Mouse (Mus musculus): ENCODE measurements around the gene Utf1. TPM values are rescaled to one million over a fixed set of nuclear protein-coding genes. Genes with fewer than 3 reads are reported as not detected.
A peak's percentile ranks its signal among the peaks of the same experiment; 100 is the strongest.

The Utf1 gene
- polyA plus RNA-seq (2015; fragmentation: Nextera tagmentation; extraction: Ambion mirVana), result not detected in 2 replicates

- ATAC-seq, result peak; percentile 19; the same call in 1 of the 2 replicates
- no peak for TF ChIP-seq CTCF (IDR thresholded peaks at IDR 0.05; ENCODE audit: low read depth)
- WGBS, result under 1% methylated on average over 59 of the region's 59 CpGs
- H3K4me3 ChIP-seq (ENCODE audit: low read depth, low read length), result peak within 1 kb of the TSS; percentile 38
- no peak within 1 kb of the TSS for H3K9ac ChIP-seq (ENCODE audit: low read depth, low read length)
- no peaks in the 10 kb centered on the region for H3K9me3 ChIP-seq (ENCODE audit: control insufficient read depth)
- no peak within 1 kb of the TSS for H3K27ac ChIP-seq (ENCODE audit: low read depth, low read length)
- H3K36me3 ChIP-seq (ENCODE audit: control insufficient read depth, insufficient read depth), result no peaks in the 10 kb centered on the region
- H3K27me3 ChIP-seq (replicated peaks; ENCODE audit: control insufficient read depth, insufficient read depth, low read length), result peaks cover 55% of the 10 kb centered on the region
- peak within 1 kb of the TSS; percentile 64 for H3K4me2 ChIP-seq (replicated peaks; ENCODE audit: low read depth)
- no peaks in the 10 kb centered on the region for H3K4me1 ChIP-seq (replicated peaks; ENCODE audit: control insufficient read depth, insufficient read depth, low read length)
These were observed at the start of gene Utf1 for GRCm38 (mm10) chr7:139943674-139944281. TSS of gene Utf1 (plus strand) at chr7:139943789.

GRCm38 (mm10) chr7:139894655-139895557 lies 48.7 kb upstream of the Utf1 start, which contains the start of gene Kndc1:
TSS of gene Kndc1 (plus strand) at chr7:139894696.
- WGBS, result under 1% methylated on average over 48 of the region's 50 CpGs
- Histone ChIP-seq H3K4me3 (ENCODE audit: low read depth, low read length) (peak within 1 kb of the TSS; percentile 20), H3K27me3 (replicated peaks; ENCODE audit: control insufficient read depth, insufficient read depth, low read length) (peaks cover 31% of the 10 kb centered on the region), H3K4me2 (replicated peaks; ENCODE audit: low read depth) (peak within 1 kb of the TSS; percentile 54), H3K9ac (ENCODE audit: low read depth, low read length) (no peak within 1 kb of the TSS), H3K4me1 (replicated peaks; ENCODE audit: control insufficient read depth, insufficient read depth, low read length) (no peaks in the 10 kb centered on the region), H3K9me3 (ENCODE audit: control insufficient read depth) (no peaks in the 10 kb centered on the region), H3K36me3 (ENCODE audit: control insufficient read depth, insufficient read depth) (no peaks in the 10 kb centered on the region), H3K27ac (ENCODE audit: low read depth, low read length) (no peak within 1 kb of the TSS)
- no peak for TF ChIP-seq CTCF (IDR thresholded peaks at IDR 0.05; ENCODE audit: low read depth)
- ATAC-seq, result no peak

GRCm38 (mm10) chr7:139896271-139896670 lies 47.3 kb upstream of the Utf1 start:
- no peak for TF ChIP-seq CTCF (IDR thresholded peaks at IDR 0.05; ENCODE audit: low read depth)
- no peaks in the 10 kb centered on the region for H3K9me3 ChIP-seq (ENCODE audit: control insufficient read depth)
- WGBS, result 77% methylated on average over 7 of the region's 7 CpGs

GRCm38 (mm10) chr7:139896796-139897195 lies 46.8 kb upstream of the Utf1 start:
- Histone ChIP-seq H3K9ac (ENCODE audit: low read depth, low read length) (no peak overlapping the region), H3K9me3 (ENCODE audit: control insufficient read depth) (no peaks in the 10 kb centered on the region), H3K4me1 (replicated peaks; ENCODE audit: control insufficient read depth, insufficient read depth, low read length) (no peaks in the 10 kb centered on the region), H3K4me3 (ENCODE audit: low read depth, low read length) (no peak overlapping the region), H3K4me2 (replicated peaks; ENCODE audit: low read depth) (no peak overlapping the region), H3K27me3 (replicated peaks; ENCODE audit: control insufficient read depth, insufficient read depth, low read length) (peaks cover 31% of the 10 kb centered on the region), H3K36me3 (ENCODE audit: control insufficient read depth, insufficient read depth) (no peaks in the 10 kb centered on the region), H3K27ac (ENCODE audit: low read depth, low read length) (no peak overlapping the region)
- ATAC-seq, result no peak
- TF ChIP-seq CTCF (IDR thresholded peaks at IDR 0.05; ENCODE audit: low read depth), result no peak
- 78% methylated on average over 7 of the region's 7 CpGs for WGBS

More at GRCm38 (mm10) chr7:139896271-139896670, 47.3 kb upstream of the Utf1 start:
- no peak overlapping the region for H3K4me3 ChIP-seq (ENCODE audit: low read depth, low read length)
- no peak overlapping the region for H3K4me2 ChIP-seq (replicated peaks; ENCODE audit: low read depth)
- ATAC-seq, result no peak
- H3K36me3 ChIP-seq (ENCODE audit: control insufficient read depth, insufficient read depth), result no peaks in the 10 kb centered on the region
- peaks cover 31% of the 10 kb centered on the region for H3K27me3 ChIP-seq (replicated peaks; ENCODE audit: control insufficient read depth, insufficient read depth, low read length)
- H3K9ac ChIP-seq (ENCODE audit: low read depth, low read length), result no peak overlapping the region
- no peaks in the 10 kb centered on the region for H3K4me1 ChIP-seq (replicated peaks; ENCODE audit: control insufficient read depth, insufficient read depth, low read length)
- no peak overlapping the region for H3K27ac ChIP-seq (ENCODE audit: low read depth, low read length)

- H3K27me3 ChIP-seq (replicated peaks; ENCODE audit: control insufficient read depth, insufficient read depth, low read length), result peaks cover 24% of the 10 kb centered on the region
- TF ChIP-seq CTCF (IDR thresholded peaks at IDR 0.05; ENCODE audit: low read depth), result no peak
- H3K36me3 ChIP-seq (ENCODE audit: control insufficient read depth, insufficient read depth), result no peaks in the 10 kb centered on the region
These were observed 45.0 kb upstream of the Utf1 start for GRCm38 (mm10) chr7:139898606-139899005.

GRCm38 (mm10) chr7:139899505-139899904 lies 44.1 kb upstream of the Utf1 start:
- H3K27ac ChIP-seq (ENCODE audit: low read depth, low read length), result no peak overlapping the region
- no peak overlapping the region for H3K4me2 ChIP-seq (replicated peaks; ENCODE audit: low read depth)
- WGBS, result 75% methylated on average over 7 of the region's 7 CpGs
- H3K36me3 ChIP-seq (ENCODE audit: control insufficient read depth, insufficient read depth), result no peaks in the 10 kb centered on the region
- no peak for TF ChIP-seq CTCF (IDR thresholded peaks at IDR 0.05; ENCODE audit: low read depth)
- H3K4me3 ChIP-seq (ENCODE audit: low read depth, low read length), result no peak overlapping the region
- no peak for ATAC-seq
- H3K27me3 ChIP-seq (replicated peaks; ENCODE audit: control insufficient read depth, insufficient read depth, low read length), result peaks cover 17% of the 10 kb centered on the region
- no peak overlapping the region for H3K9ac ChIP-seq (ENCODE audit: low read depth, low read length)
- no peaks in the 10 kb centered on the region for H3K9me3 ChIP-seq (ENCODE audit: control insufficient read depth)
- H3K4me1 ChIP-seq (replicated peaks; ENCODE audit: control insufficient read depth, insufficient read depth, low read length), result no peaks in the 10 kb centered on the region

More at GRCm38 (mm10) chr7:139898606-139899005, 45.0 kb upstream of the Utf1 start:
- Histone ChIP-seq H3K9me3 (ENCODE audit: control insufficient read depth) (no peaks in the 10 kb centered on the region), H3K4me1 (replicated peaks; ENCODE audit: control insufficient read depth, insufficient read depth, low read length) (no peaks in the 10 kb centered on the region), H3K27ac (ENCODE audit: low read depth, low read length) (no peak overlapping the region), H3K9ac (ENCODE audit: low read depth, low read length) (no peak overlapping the region), H3K4me2 (replicated peaks; ENCODE audit: low read depth) (no peak overlapping the region), H3K4me3 (ENCODE audit: low read depth, low read length) (no peak overlapping the region)
- 75% methylated on average over 2 of the region's 2 CpGs for WGBS
- ATAC-seq, result no peak
